Mouse (Mus musculus): ENCODE measurements around the gene Sfrp4. TPM values are rescaled to one million over a fixed set of nuclear protein-coding genes. Genes with fewer than 3 reads are reported as not detected.

Sfrp4 gene
- polyA plus RNA-seq, 1 experiment from 2014 or later: 0.70 TPM

- H3K27me3 ChIP-seq (ENCODE audit: control insufficient read depth, insufficient read depth, low read length): no peaks in the 10 kb centered on the region
- ATAC-seq (replicated peaks; ENCODE audit: insufficient number of reproducible peaks, low FRiP score, low TSS enrichment): no peak
Observed at GRCm38 (mm10) chr13:19608120-19608519, 14.8 kb upstream of the Sfrp4 start.

GRCm38 (mm10) chr13:19612348-19612747 lies 10.6 kb upstream of the Sfrp4 start:
- WGBS (ENCODE audit: insufficient replicate concordance): 74% methylated on average over 1 of the region's 1 CpGs

More at GRCm38 (mm10) chr13:19608120-19608519, 14.8 kb upstream of the Sfrp4 start:
- Histone ChIP-seq H3K4me3 (ENCODE audit: low read depth, low read length) (no peak overlapping the region), H3K36me3 (ENCODE audit: control insufficient read depth, insufficient read depth, low read length) (no peaks in the 10 kb centered on the region), H3K9ac (ENCODE audit: low read depth, low read length) (no peak overlapping the region), H3K9me3 (replicated peaks; ENCODE audit: control insufficient read depth, low read length) (no peaks in the 10 kb centered on the region), H3K27ac (ENCODE audit: low read depth, low read length) (no peak overlapping the region), H3K4me1 (ENCODE audit: control insufficient read depth, insufficient read depth, low read length) (no peaks in the 10 kb centered on the region), H3K4me2 (no peak overlapping the region)

GRCm38 (mm10) chr13:19612963-19613362 lies 9.9 kb upstream of the Sfrp4 start:
- Histone ChIP-seq H3K4me3 (ENCODE audit: low read depth, low read length) (no peak overlapping the region), H3K9ac (ENCODE audit: low read depth, low read length) (no peak overlapping the region), H3K27ac (ENCODE audit: low read depth, low read length) (no peak overlapping the region), H3K9me3 (replicated peaks; ENCODE audit: control insufficient read depth, low read length) (no peaks in the 10 kb centered on the region), H3K4me1 (ENCODE audit: control insufficient read depth, insufficient read depth, low read length) (no peaks in the 10 kb centered on the region), H3K36me3 (ENCODE audit: control insufficient read depth, insufficient read depth, low read length) (no peaks in the 10 kb centered on the region), H3K4me2 (no peak overlapping the region), H3K27me3 (ENCODE audit: control insufficient read depth, insufficient read depth, low read length) (no peaks in the 10 kb centered on the region)
- ATAC-seq (replicated peaks; ENCODE audit: insufficient number of reproducible peaks, low FRiP score, low TSS enrichment): no peak
- WGBS (ENCODE audit: insufficient replicate concordance): 78% methylated on average over 3 of the region's 3 CpGs

More at GRCm38 (mm10) chr13:19612348-19612747, 10.6 kb upstream of the Sfrp4 start:
- Histone ChIP-seq H3K4me2 (no peak overlapping the region), H3K36me3 (ENCODE audit: control insufficient read depth, insufficient read depth, low read length) (no peaks in the 10 kb centered on the region), H3K9ac (ENCODE audit: low read depth, low read length) (no peak overlapping the region), H3K9me3 (replicated peaks; ENCODE audit: control insufficient read depth, low read length) (no peaks in the 10 kb centered on the region), H3K27ac (ENCODE audit: low read depth, low read length) (no peak overlapping the region), H3K4me3 (ENCODE audit: low read depth, low read length) (no peak overlapping the region), H3K4me1 (ENCODE audit: control insufficient read depth, insufficient read depth, low read length) (no peaks in the 10 kb centered on the region), H3K27me3 (ENCODE audit: control insufficient read depth, insufficient read depth, low read length) (no peaks in the 10 kb centered on the region)
- no peak for ATAC-seq (replicated peaks; ENCODE audit: insufficient number of reproducible peaks, low FRiP score, low TSS enrichment)

- no peak overlapping the region for H3K9ac ChIP-seq (ENCODE audit: low read depth, low read length)
- no peak overlapping the region for H3K4me2 ChIP-seq
- 83% methylated on average over 1 of the region's 1 CpGs for WGBS (ENCODE audit: insufficient replicate concordance)
- H3K4me1 ChIP-seq (ENCODE audit: control insufficient read depth, insufficient read depth, low read length): no peaks in the 10 kb centered on the region
- H3K27me3 ChIP-seq (ENCODE audit: control insufficient read depth, insufficient read depth, low read length): no peaks in the 10 kb centered on the region
- no peak overlapping the region for H3K27ac ChIP-seq (ENCODE audit: low read depth, low read length)
- no peak for ATAC-seq (replicated peaks; ENCODE audit: insufficient number of reproducible peaks, low FRiP score, low TSS enrichment)
- H3K4me3 ChIP-seq (ENCODE audit: low read depth, low read length): no peak overlapping the region
- H3K36me3 ChIP-seq (ENCODE audit: control insufficient read depth, insufficient read depth, low read length): no peaks in the 10 kb centered on the region
- H3K9me3 ChIP-seq (replicated peaks; ENCODE audit: control insufficient read depth, low read length): no peaks in the 10 kb centered on the region
Observed at GRCm38 (mm10) chr13:19613426-19613825, 9.5 kb upstream of the Sfrp4 start.

GRCm38 (mm10) chr13:19614311-19614710 lies 8.6 kb upstream of the Sfrp4 start:
- Histone ChIP-seq H3K9ac (ENCODE audit: low read depth, low read length) (no peak overlapping the region), H3K27me3 (ENCODE audit: control insufficient read depth, insufficient read depth, low read length) (no peaks in the 10 kb centered on the region), H3K4me1 (ENCODE audit: control insufficient read depth, insufficient read depth, low read length) (no peaks in the 10 kb centered on the region), H3K4me2 (no peak overlapping the region), H3K9me3 (replicated peaks; ENCODE audit: control insufficient read depth, low read length) (no peaks in the 10 kb centered on the region), H3K27ac (ENCODE audit: low read depth, low read length) (no peak overlapping the region), H3K36me3 (ENCODE audit: control insufficient read depth, insufficient read depth, low read length) (no peaks in the 10 kb centered on the region), H3K4me3 (ENCODE audit: low read depth, low read length) (no peak overlapping the region)
- no peak for ATAC-seq (replicated peaks; ENCODE audit: insufficient number of reproducible peaks, low FRiP score, low TSS enrichment)
- 61% methylated on average over 1 of the region's 1 CpGs for WGBS (ENCODE audit: insufficient replicate concordance)

GRCm38 (mm10) chr13:19618081-19618480 lies 4.8 kb upstream of the Sfrp4 start:
- Histone ChIP-seq H3K4me3 (ENCODE audit: low read depth, low read length) (no peak overlapping the region), H3K9ac (ENCODE audit: low read depth, low read length) (no peak overlapping the region), H3K27me3 (ENCODE audit: control insufficient read depth, insufficient read depth, low read length) (0 out of 2 replicates have a peak, but pooled peaks cover 3% of the 10 kb centered on the region), H3K4me2 (no peak overlapping the region), H3K36me3 (ENCODE audit: control insufficient read depth, insufficient read depth, low read length) (no peaks in the 10 kb centered on the region), H3K9me3 (replicated peaks; ENCODE audit: control insufficient read depth, low read length) (no peaks in the 10 kb centered on the region), H3K4me1 (ENCODE audit: control insufficient read depth, insufficient read depth, low read length) (no peaks in the 10 kb centered on the region; the same call in 1 of the 2 replicates), H3K27ac (ENCODE audit: low read depth, low read length) (no peak overlapping the region)
- ATAC-seq (replicated peaks; ENCODE audit: insufficient number of reproducible peaks, low FRiP score, low TSS enrichment): no peak
- 79% methylated on average over 4 of the region's 4 CpGs for WGBS (ENCODE audit: insufficient replicate concordance)

- Histone ChIP-seq H3K9me3 (replicated peaks; ENCODE audit: control insufficient read depth, low read length) (no peaks in the 10 kb centered on the region), H3K4me3 (ENCODE audit: low read depth, low read length) (peak overlapping the region; percentile 78), H3K9ac (ENCODE audit: low read depth, low read length) (peak overlapping the region; percentile 76), H3K36me3 (ENCODE audit: control insufficient read depth, insufficient read depth, low read length) (no peaks in the 10 kb centered on the region), H3K27ac (ENCODE audit: low read depth, low read length) (peak overlapping the region; percentile 50; the same call in 1 of the 2 replicates), H3K4me2 (peak overlapping the region; percentile 86), H3K4me1 (ENCODE audit: control insufficient read depth, insufficient read depth, low read length) (peaks cover 2% of the 10 kb centered on the region; the same call in 1 of the 2 replicates), H3K27me3 (ENCODE audit: control insufficient read depth, insufficient read depth, low read length) (peaks cover 9% of the 10 kb centered on the region; the same call in 1 of the 2 replicates)
- ATAC-seq (replicated peaks; ENCODE audit: insufficient number of reproducible peaks, low FRiP score, low TSS enrichment): peak; percentile 33
- whole genome bisulfite sequencing (ENCODE audit: insufficient replicate concordance): 12% methylated on average over 5 of the region's 5 CpGs
Observed at GRCm38 (mm10) chr13:19618841-19619215, 4.1 kb upstream of the Sfrp4 start.

- Histone ChIP-seq H3K36me3 (ENCODE audit: control insufficient read depth, insufficient read depth, low read length) (no peaks in the 10 kb centered on the region), H3K4me2 (peak within 1 kb of the TSS; percentile 86), H3K4me1 (ENCODE audit: control insufficient read depth, insufficient read depth, low read length) (peaks cover 2% of the 10 kb centered on the region; the same call in 1 of the 2 replicates), H3K27me3 (ENCODE audit: control insufficient read depth, insufficient read depth, low read length) (peaks cover 12% of the 10 kb centered on the region; the same call in 1 of the 2 replicates), H3K9me3 (replicated peaks; ENCODE audit: control insufficient read depth, low read length) (no peaks in the 10 kb centered on the region), H3K4me3 (ENCODE audit: low read depth, low read length) (peak within 1 kb of the TSS; percentile 78), H3K9ac (ENCODE audit: low read depth, low read length) (peak within 1 kb of the TSS; percentile 76), H3K27ac (ENCODE audit: low read depth, low read length) (peak within 1 kb of the TSS; percentile 50; the same call in 1 of the 2 replicates)
- under 1% methylated on average over 46 of the region's 46 CpGs for WGBS (ENCODE audit: insufficient replicate concordance)
- ATAC-seq (replicated peaks; ENCODE audit: insufficient number of reproducible peaks, low FRiP score, low TSS enrichment): peak; percentile 71
Observed at GRCm38 (mm10) chr13:19619216-19619927, 3.5 kb upstream of the Sfrp4 start, which contains the start of gene Epdr1. Gene Epdr1, minus strand, starts transcription at chr13:19619927.

Measured in heart, embryonic 11.5 days (tissue).